Mouse (Mus musculus): ENCODE measurements at regions not wholly inside any gene's neighbourhood (a gene's known extent, or its start where the extent isn't known, plus 50 kb on each side); places are given as distances from the start of the nearest gene placed in this dataset.

DNA sequence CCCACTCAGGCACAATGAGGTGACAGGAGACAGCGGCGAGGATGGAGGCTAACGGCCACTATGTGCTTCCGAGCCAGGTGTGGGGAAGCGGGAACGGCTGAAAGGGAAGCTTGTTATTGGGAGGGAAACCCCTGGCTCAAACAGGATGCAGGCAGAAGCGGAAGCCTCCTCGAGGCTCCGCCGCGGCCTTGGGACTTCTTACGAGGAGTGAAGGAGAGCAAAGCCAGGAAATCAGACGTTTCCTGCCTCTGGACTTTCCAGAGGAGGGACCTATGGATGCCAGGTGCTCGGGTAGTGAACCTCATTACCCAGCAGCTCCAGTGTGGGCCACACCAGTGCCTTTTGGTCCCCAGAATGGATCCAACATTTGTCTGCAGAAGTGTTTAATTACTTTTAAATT, 449.6 kb downstream of the Med13l start:
- H3K36me3 ChIP-seq (ENCODE audit: control insufficient read depth, insufficient read depth): no peaks in the 10 kb centered on the region
- H3ac ChIP-seq (ENCODE audit: control insufficient read depth, insufficient read length, low read depth): no peak overlapping the region
- no peak overlapping the region for H3K4me3 ChIP-seq (ENCODE audit: insufficient read depth, poor library complexity, severe bottlenecking)
- no peaks in the 10 kb centered on the region for H3K79me3 ChIP-seq (ENCODE audit: low read depth)
- no peak for TF ChIP-seq CTCF (IDR thresholded peaks at IDR 0.05; ENCODE audit: control insufficient read depth, insufficient read depth, insufficient read length)
- TF ChIP-seq USF1 (IDR thresholded peaks at IDR 0.05; ENCODE audit: low read depth): no peak
- no peak for TF ChIP-seq FOSL1 (IDR thresholded peaks at IDR 0.05; ENCODE audit: insufficient read depth, low read length, poor library complexity, severe bottlenecking)
- no peak for TF ChIP-seq MYOG (IDR thresholded peaks at IDR 0.05; ENCODE audit: control insufficient read depth, extremely low read depth, insufficient read length)
- TF ChIP-seq MAX (IDR thresholded peaks at IDR 0.05): no peak
- TF ChIP-seq MYOD1 (IDR thresholded peaks at IDR 0.05; ENCODE audit: control insufficient read depth, insufficient read length, low read depth): no peak
- no peak for TF ChIP-seq CEBPB (IDR thresholded peaks at IDR 0.05; ENCODE audit: low read depth)
- peaks cover 3% of the 10 kb centered on the region for H3K27me3 ChIP-seq (ENCODE audit: control insufficient read depth, insufficient read depth, insufficient read length)
- no peaks in the 10 kb centered on the region for H3K79me2 ChIP-seq (ENCODE audit: control insufficient read depth, insufficient read depth)

DNA sequence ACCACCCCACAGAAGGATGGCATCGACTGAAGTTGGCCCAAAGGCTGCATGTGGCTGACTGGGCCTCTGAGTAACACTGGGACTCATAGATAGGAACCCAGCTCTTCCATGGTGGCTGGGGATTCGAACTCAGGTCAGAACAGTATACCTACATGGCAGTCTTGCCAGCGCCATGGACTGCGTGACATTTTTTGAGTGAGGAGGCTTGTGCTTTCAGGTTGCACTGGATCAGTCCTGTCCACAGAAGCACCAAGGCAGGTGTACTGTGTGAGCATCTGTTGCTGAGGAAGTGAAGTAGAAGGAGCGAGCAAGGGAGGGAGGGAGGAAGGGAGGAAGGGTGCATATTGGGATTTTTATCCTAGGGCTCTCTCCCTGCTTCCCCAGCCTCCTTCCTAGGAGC, 454.7 kb downstream of the Med13l start:
- no peak for TF ChIP-seq MYOD1 (IDR thresholded peaks at IDR 0.05; ENCODE audit: control insufficient read depth, insufficient read length, low read depth)
- TF ChIP-seq CEBPB (IDR thresholded peaks at IDR 0.05; ENCODE audit: low read depth): no peak
- no peak for TF ChIP-seq MAX (IDR thresholded peaks at IDR 0.05)
- no peak for TF ChIP-seq FOSL1 (IDR thresholded peaks at IDR 0.05; ENCODE audit: insufficient read depth, low read length, poor library complexity, severe bottlenecking)
- no peak for TF ChIP-seq USF1 (IDR thresholded peaks at IDR 0.05; ENCODE audit: low read depth)
- TF ChIP-seq MYOG (IDR thresholded peaks at IDR 0.05; ENCODE audit: control insufficient read depth, extremely low read depth, insufficient read length): no peak
- no peak for TF ChIP-seq CTCF (IDR thresholded peaks at IDR 0.05; ENCODE audit: control insufficient read depth, insufficient read depth, insufficient read length)
- H3K27me3 ChIP-seq (ENCODE audit: control insufficient read depth, insufficient read depth, insufficient read length): no peaks in the 10 kb centered on the region

DNA sequence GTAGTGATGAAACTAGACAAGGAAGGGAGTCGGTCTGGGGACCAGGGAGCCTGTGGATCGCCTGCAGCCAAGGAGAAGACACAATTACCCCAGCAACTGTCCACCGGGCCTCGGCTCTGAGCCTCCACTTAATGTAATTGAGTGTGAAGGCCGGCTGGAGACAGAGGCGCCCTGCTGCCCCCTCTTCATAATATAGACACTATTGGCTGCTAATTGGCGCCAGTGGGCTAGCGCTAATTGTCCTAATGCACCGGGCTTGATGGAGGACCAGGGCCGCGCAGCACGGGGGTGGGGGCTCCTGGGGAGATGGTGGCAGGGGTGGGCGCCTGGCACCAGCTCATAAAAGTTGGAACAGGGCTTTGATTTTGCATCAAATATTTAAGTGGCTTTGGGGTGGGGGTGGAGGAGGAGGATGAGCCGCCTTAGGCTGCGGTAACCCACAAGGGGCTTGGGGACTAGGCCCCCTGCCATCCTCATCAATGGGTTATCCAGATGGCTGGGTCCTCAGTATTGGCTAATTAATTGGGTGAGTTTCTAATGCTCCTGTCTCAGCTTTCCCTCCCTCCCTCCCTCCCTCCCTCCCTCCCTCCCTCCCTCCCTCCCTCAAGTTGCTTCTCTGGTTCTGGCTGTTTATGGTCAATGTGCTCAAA, 455.3 kb downstream of the Med13l start:
- no peak overlapping the region for H3K4me3 ChIP-seq (ENCODE audit: insufficient read depth, poor library complexity, severe bottlenecking)
- TF ChIP-seq MYOD1 (IDR thresholded peaks at IDR 0.05; ENCODE audit: control insufficient read depth, insufficient read length, low read depth) (no peak), MAX (IDR thresholded peaks at IDR 0.05) (no peak), FOSL1 (IDR thresholded peaks at IDR 0.05; ENCODE audit: insufficient read depth, low read length, poor library complexity, severe bottlenecking) (no peak), USF1 (IDR thresholded peaks at IDR 0.05; ENCODE audit: low read depth) (no peak)
- no peaks in the 10 kb centered on the region for H3K27me3 ChIP-seq (ENCODE audit: control insufficient read depth, insufficient read depth, insufficient read length)
- H3ac ChIP-seq (ENCODE audit: control insufficient read depth, insufficient read length, low read depth): no peak overlapping the region
- H3K79me3 ChIP-seq (ENCODE audit: low read depth): no peaks in the 10 kb centered on the region
- H3K79me2 ChIP-seq (ENCODE audit: control insufficient read depth, insufficient read depth): no peaks in the 10 kb centered on the region
- no peaks in the 10 kb centered on the region for H3K36me3 ChIP-seq (ENCODE audit: control insufficient read depth, insufficient read depth)

More for the DNA sequence above, 454.7 kb downstream of the Med13l start:
- no peaks in the 10 kb centered on the region for H3K79me3 ChIP-seq (ENCODE audit: low read depth)
- H3K79me2 ChIP-seq (ENCODE audit: control insufficient read depth, insufficient read depth): no peaks in the 10 kb centered on the region
- H3K4me3 ChIP-seq (ENCODE audit: insufficient read depth, poor library complexity, severe bottlenecking): no peak overlapping the region
- H3ac ChIP-seq (ENCODE audit: control insufficient read depth, insufficient read length, low read depth): no peak overlapping the region
- H3K36me3 ChIP-seq (ENCODE audit: control insufficient read depth, insufficient read depth): no peaks in the 10 kb centered on the region

DNA sequence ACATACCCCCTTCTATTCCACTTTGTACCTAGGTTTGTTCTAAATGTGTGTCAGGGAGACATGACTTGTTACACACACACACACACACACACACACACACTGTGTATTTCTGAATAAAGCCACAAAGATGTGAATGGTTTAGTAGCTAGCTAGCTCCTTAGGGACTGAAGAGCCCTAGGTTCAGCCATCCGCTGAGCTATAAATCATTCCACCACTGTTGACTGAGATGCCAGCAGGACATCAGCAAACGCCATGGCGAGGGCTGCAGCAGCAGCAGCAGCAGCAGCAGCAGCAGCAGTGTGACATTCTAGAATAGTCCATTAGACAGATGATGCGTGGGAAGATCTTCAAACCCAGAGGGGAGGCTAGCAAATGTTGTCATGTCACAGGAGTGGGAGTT, 455.9 kb downstream of the Med13l start:
- no peaks in the 10 kb centered on the region for H3K79me3 ChIP-seq (ENCODE audit: low read depth)
- no peak overlapping the region for H3K4me3 ChIP-seq (ENCODE audit: insufficient read depth, poor library complexity, severe bottlenecking)
- H3K36me3 ChIP-seq (ENCODE audit: control insufficient read depth, insufficient read depth): no peaks in the 10 kb centered on the region
- TF ChIP-seq CTCF (IDR thresholded peaks at IDR 0.05; ENCODE audit: control insufficient read depth, insufficient read depth, insufficient read length): no peak
- no peak for TF ChIP-seq CEBPB (IDR thresholded peaks at IDR 0.05; ENCODE audit: low read depth)
- no peak for TF ChIP-seq MAX (IDR thresholded peaks at IDR 0.05)
- no peak for TF ChIP-seq USF1 (IDR thresholded peaks at IDR 0.05; ENCODE audit: low read depth)
- H3K79me2 ChIP-seq (ENCODE audit: control insufficient read depth, insufficient read depth): no peaks in the 10 kb centered on the region
- H3K27me3 ChIP-seq (ENCODE audit: control insufficient read depth, insufficient read depth, insufficient read length): no peaks in the 10 kb centered on the region
- no peak overlapping the region for H3ac ChIP-seq (ENCODE audit: control insufficient read depth, insufficient read length, low read depth)

DNA sequence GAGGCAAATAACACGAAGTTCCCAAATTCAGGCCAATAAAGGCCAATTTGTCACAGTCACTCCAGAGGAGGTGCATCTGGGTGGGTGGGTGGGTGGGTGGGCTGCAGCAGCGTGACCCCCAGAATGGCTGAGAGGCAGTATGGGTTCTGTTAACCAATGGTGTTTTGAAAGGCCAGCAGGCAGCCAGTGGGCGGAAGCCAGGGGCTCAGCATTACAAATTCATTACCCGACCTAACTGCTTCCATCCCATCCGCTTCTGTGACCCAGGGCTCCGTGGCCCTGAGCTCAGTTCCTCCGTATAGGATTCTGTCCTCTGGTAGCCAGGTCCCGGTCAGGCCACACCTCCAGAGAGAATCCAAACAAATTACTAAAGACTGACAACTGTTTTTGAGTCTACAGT, 463.5 kb downstream of the Med13l start:
- H3ac ChIP-seq (ENCODE audit: control insufficient read depth, insufficient read length, low read depth): no peak overlapping the region
- no peak for TF ChIP-seq MYOG (IDR thresholded peaks at IDR 0.05; ENCODE audit: control insufficient read depth, extremely low read depth, insufficient read length)
- TF ChIP-seq USF1 (IDR thresholded peaks at IDR 0.05; ENCODE audit: low read depth): no peak
- no peak for TF ChIP-seq CEBPB (IDR thresholded peaks at IDR 0.05; ENCODE audit: low read depth)
- TF ChIP-seq MAX (IDR thresholded peaks at IDR 0.05): no peak
- no peak for TF ChIP-seq CTCF (IDR thresholded peaks at IDR 0.05; ENCODE audit: control insufficient read depth, insufficient read depth, insufficient read length)
- TF ChIP-seq FOSL1 (IDR thresholded peaks at IDR 0.05; ENCODE audit: insufficient read depth, low read length, poor library complexity, severe bottlenecking): no peak
- no peaks in the 10 kb centered on the region for H3K79me3 ChIP-seq (ENCODE audit: low read depth)
- H3K36me3 ChIP-seq (ENCODE audit: control insufficient read depth, insufficient read depth): no peaks in the 10 kb centered on the region
- no peak overlapping the region for H3K4me3 ChIP-seq (ENCODE audit: insufficient read depth, poor library complexity, severe bottlenecking)
- no peaks in the 10 kb centered on the region for H3K79me2 ChIP-seq (ENCODE audit: control insufficient read depth, insufficient read depth)
- H3K27me3 ChIP-seq (ENCODE audit: control insufficient read depth, insufficient read depth, insufficient read length): no peaks in the 10 kb centered on the region

DNA sequence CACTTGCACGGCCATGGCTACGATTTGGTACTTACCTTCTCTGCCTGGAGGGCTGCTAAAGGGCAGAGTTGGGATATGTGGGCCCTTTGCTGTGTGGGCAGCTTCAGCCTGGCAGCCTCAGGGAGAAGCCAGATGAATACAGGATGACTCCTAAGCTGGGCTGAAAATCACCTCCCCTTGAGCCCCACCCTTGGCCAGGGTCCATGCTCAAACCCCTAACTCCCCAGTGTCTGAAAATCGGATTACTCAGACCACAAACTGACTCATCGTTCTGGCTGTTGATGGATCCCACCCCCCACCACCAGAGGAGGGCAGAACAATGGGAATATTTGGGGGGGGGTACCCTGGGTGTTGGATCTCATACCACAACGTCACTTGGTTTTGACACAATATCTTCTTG, 471.6 kb downstream of the Med13l start:
- no peaks in the 10 kb centered on the region for H3K36me3 ChIP-seq (ENCODE audit: control insufficient read depth, insufficient read depth)
- H3K79me3 ChIP-seq (ENCODE audit: low read depth): no peaks in the 10 kb centered on the region
- no peaks in the 10 kb centered on the region for H3K27me3 ChIP-seq (ENCODE audit: control insufficient read depth, insufficient read depth, insufficient read length)
- no peak for TF ChIP-seq MYOG (IDR thresholded peaks at IDR 0.05; ENCODE audit: control insufficient read depth, extremely low read depth, insufficient read length)
- peak; percentile 36 for TF ChIP-seq FOSL1 (IDR thresholded peaks at IDR 0.05; ENCODE audit: insufficient read depth, low read length, poor library complexity, severe bottlenecking)
- peak; percentile 46 for TF ChIP-seq CEBPB (IDR thresholded peaks at IDR 0.05; ENCODE audit: low read depth)
- TF ChIP-seq CTCF (IDR thresholded peaks at IDR 0.05; ENCODE audit: control insufficient read depth, insufficient read depth, insufficient read length): no peak
- no peak overlapping the region for H3K4me3 ChIP-seq (ENCODE audit: insufficient read depth, poor library complexity, severe bottlenecking)
- H3K79me2 ChIP-seq (ENCODE audit: control insufficient read depth, insufficient read depth): no peaks in the 10 kb centered on the region
- H3ac ChIP-seq (ENCODE audit: control insufficient read depth, insufficient read length, low read depth): no peak overlapping the region
